Mouse (Mus musculus): Measurements from ENCODE around the gene Mrto4. TPM values are rescaled to one million over a fixed set of nuclear protein-coding genes. Genes with fewer than 3 reads are reported as not detected.

The Mrto4 gene
- polyA plus RNA-seq, 2 experiments = 57.9 to 86.7 TPM

DNA sequence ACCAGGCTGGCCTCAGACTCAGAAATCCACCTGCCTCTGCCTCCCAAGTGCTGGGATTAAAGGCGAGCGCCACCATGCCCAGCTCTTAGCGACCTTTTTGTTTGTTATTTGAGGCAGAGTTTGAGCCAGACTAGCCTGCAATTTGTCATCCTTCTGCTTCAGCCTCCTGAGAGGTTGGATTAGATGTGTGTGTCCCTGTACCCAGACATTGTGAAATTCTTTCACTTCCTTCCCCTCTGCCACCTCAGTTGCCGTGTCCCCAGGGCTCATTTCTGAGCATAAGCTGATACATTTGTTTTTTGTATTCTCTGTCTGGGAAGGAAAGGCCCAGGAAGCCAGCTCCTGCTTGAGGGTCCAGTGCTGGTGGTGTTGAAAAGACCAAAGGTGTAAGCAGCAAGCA lies 11.5 kb downstream of the Mrto4 start:
- H3K4me2 ChIP-seq (ENCODE audit: low read depth) = no peak overlapping the region
- no peak for DNase-seq (ENCODE audit: low read depth in 3 of 3, low spot score in 3 of 3)
- no peak overlapping the region for H3K27ac ChIP-seq
- no peaks in the 10 kb centered on the region for H3K9me3 ChIP-seq (ENCODE audit: control insufficient read depth, low read length)
- WGBS (ENCODE audit: insufficient replicate concordance) = 47% methylated on average over 4 of the region's 4 CpGs
- H3K9ac ChIP-seq (replicated peaks) = no peak overlapping the region
- H3K4me3 ChIP-seq (ENCODE audit: insufficient read depth in 1 of 2, low read depth in 2 of 2, low read length in 2 of 2) = no peak overlapping the region
- ATAC-seq (ENCODE audit: insufficient read depth) = no peak
- no peak for TF ChIP-seq CTCF (IDR thresholded peaks at IDR 0.05; ENCODE audit: low read depth)
- TF ChIP-seq EP300 (IDR thresholded peaks at IDR 0.05; ENCODE audit: low read depth) = no peak
- H3K4me1 ChIP-seq (replicated peaks; ENCODE audit: control insufficient read depth in 2 of 2, insufficient read depth in 2 of 2, low read length in 1 of 2) = peaks cover under 1 to 16% of the 10 kb centered on the region in 2 experiments; a peak in 3 of 4 replicates
- no peaks in the 10 kb centered on the region for H3K27me3 ChIP-seq (ENCODE audit: control insufficient read depth, insufficient read depth, low read length)
- H3K36me3 ChIP-seq (replicated peaks; ENCODE audit: control insufficient read depth, insufficient read depth, low read depth) = 0 out of 2 replicates have a peak, but pooled peaks cover 3% of the 10 kb centered on the region

DNA sequence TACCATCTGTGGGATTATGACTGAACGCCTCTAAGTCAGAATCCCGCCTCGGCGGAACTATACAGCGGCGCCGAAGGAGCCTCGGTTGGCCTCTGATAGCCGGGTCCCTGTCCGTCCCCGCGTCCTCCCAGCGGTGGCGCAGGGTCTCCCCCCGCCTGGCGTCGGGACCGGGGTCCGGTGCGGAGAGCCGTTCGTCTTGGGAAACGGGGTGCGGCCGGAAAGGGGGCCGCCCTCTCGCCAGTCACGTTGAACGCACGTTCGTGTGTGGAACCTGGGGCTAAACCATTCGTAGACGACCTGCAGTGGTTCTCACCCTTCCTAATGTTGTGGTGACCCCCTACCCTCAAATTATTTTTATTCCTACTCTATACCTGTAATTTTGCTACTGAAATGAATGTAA lies 14.2 kb downstream of the Mrto4 start:
- ATAC-seq (ENCODE audit: insufficient read depth) = no peak
- H3K4me2 ChIP-seq (ENCODE audit: low read depth) = peak overlapping the region; percentile 44
- no peak overlapping the region for H3K4me3 ChIP-seq (ENCODE audit: insufficient read depth in 1 of 2, low read depth in 2 of 2, low read length in 2 of 2)
- H3K4me1 ChIP-seq (replicated peaks; ENCODE audit: control insufficient read depth in 2 of 2, insufficient read depth in 2 of 2, low read length in 1 of 2) = peaks cover 20 to 32% of the 10 kb centered on the region in 2 experiments
- TF ChIP-seq EP300 (IDR thresholded peaks at IDR 0.05; ENCODE audit: low read depth) (no peak), CTCF (IDR thresholded peaks at IDR 0.05; ENCODE audit: low read depth) (no peak)
- H3K27me3 ChIP-seq (ENCODE audit: control insufficient read depth, insufficient read depth, low read length) = no peaks in the 10 kb centered on the region
- H3K9ac ChIP-seq (replicated peaks) = no peak overlapping the region
- H3K27ac ChIP-seq = no peak overlapping the region
- WGBS (ENCODE audit: insufficient replicate concordance) = 50% methylated on average over 33 of the region's 33 CpGs
- H3K36me3 ChIP-seq (replicated peaks; ENCODE audit: control insufficient read depth, insufficient read depth, low read depth) = no peaks in the 10 kb centered on the region
- H3K9me3 ChIP-seq (ENCODE audit: control insufficient read depth, low read length) = no peaks in the 10 kb centered on the region
- no peak for DNase-seq (ENCODE audit: low read depth in 3 of 3, low spot score in 3 of 3)

DNA sequence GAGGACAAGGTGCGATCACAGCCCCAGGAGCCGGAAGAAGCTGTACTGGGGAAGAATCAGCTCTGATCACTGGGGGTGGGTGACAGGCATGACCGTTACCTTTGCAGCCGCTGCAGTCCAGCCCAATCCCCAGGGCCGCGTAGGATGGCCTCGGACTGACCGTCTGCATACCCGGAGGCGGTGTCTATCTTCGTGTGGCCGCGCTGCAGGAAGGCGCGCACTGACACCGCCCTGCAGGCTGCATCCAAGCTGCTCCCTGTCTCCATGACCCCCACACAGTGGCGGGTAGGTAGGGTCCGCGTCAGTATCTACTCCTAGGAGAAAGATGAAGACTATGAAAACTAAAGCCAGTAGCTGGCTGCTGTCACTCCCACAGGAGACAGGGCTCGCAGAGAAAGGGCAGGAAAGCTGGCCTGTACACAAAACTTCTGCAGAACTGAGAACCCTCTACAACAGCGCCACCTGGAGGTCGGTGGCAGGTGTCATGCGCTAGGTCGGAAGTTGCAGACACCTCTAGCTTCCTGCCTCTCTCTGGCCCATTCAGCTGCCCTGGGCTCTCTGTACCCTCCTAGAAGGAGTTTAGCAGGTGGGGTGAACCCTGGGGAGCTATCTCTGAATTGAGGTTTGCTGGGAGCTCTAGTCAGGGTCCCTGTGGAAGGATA lies 15.4 kb downstream of the Mrto4 start:
- peak; percentile 85 to 89 (median 85) for DNase-seq (ENCODE audit: low read depth in 3 of 3, low spot score in 3 of 3)
- no peaks in the 10 kb centered on the region for H3K36me3 ChIP-seq (replicated peaks; ENCODE audit: control insufficient read depth, insufficient read depth, low read depth)
- peaks cover 20 to 31% of the 10 kb centered on the region in 2 experiments for H3K4me1 ChIP-seq (replicated peaks; ENCODE audit: control insufficient read depth in 2 of 2, insufficient read depth in 2 of 2, low read length in 1 of 2)
- 15% methylated on average over 24 of the region's 24 CpGs for WGBS (ENCODE audit: insufficient replicate concordance)
- TF ChIP-seq EP300 (IDR thresholded peaks at IDR 0.05; ENCODE audit: low read depth) (no peak), CTCF (IDR thresholded peaks at IDR 0.05; ENCODE audit: low read depth) (peak; percentile 98)
- ATAC-seq (ENCODE audit: insufficient read depth) = peak; percentile 66
- no peaks in the 10 kb centered on the region for H3K27me3 ChIP-seq (ENCODE audit: control insufficient read depth, insufficient read depth, low read length)
- peak overlapping the region; percentile 89 for H3K27ac ChIP-seq
- peak overlapping the region; percentile 76 for H3K9ac ChIP-seq (replicated peaks)
- H3K9me3 ChIP-seq (ENCODE audit: control insufficient read depth, low read length) = no peaks in the 10 kb centered on the region
- H3K4me3 ChIP-seq (ENCODE audit: insufficient read depth in 1 of 2, low read depth in 2 of 2, low read length in 2 of 2) = peak overlapping the region; percentile 64 to 73
- H3K4me2 ChIP-seq (ENCODE audit: low read depth) = peak overlapping the region; percentile 89

DNA sequence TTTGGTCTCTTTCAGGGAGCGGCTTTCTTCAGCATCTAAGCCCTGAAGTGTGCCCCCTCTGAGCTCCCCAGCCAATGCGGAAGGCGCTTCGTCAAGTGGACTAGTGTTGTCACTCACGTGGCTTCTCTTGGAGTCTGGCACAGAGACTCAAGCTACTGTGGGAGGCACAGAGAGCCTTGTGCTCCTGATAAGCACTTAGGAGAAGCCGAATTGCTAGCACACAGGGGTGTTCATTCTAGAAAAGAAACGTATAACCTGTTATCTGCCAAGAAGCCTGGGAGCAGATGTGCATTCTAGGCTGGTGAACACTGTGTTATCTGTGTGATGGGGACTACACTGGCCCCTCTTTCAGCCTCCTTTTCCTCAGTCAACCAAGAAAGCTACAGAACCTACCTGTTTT lies 16.9 kb downstream of the Mrto4 start:
- Histone ChIP-seq H3K4me2 (ENCODE audit: low read depth) (peak overlapping the region; percentile 89), H3K36me3 (replicated peaks; ENCODE audit: control insufficient read depth, insufficient read depth, low read depth) (no peaks in the 10 kb centered on the region), H3K27me3 (ENCODE audit: control insufficient read depth, insufficient read depth, low read length) (no peaks in the 10 kb centered on the region), H3K9ac (replicated peaks) (peak overlapping the region; percentile 76), H3K9me3 (ENCODE audit: control insufficient read depth, low read length) (no peaks in the 10 kb centered on the region), H3K27ac (peak overlapping the region; percentile 89), H3K4me1 (replicated peaks; ENCODE audit: control insufficient read depth in 2 of 2, insufficient read depth in 2 of 2, low read length in 1 of 2) (peaks cover 25 to 40% of the 10 kb centered on the region in 2 experiments), H3K4me3 (ENCODE audit: insufficient read depth in 1 of 2, low read depth in 2 of 2, low read length in 2 of 2) (peak overlapping the region; percentile 3 to 73; a peak in 3 of 4 replicates)
- TF ChIP-seq CTCF (IDR thresholded peaks at IDR 0.05; ENCODE audit: low read depth) (no peak), EP300 (IDR thresholded peaks at IDR 0.05; ENCODE audit: low read depth) (peak; percentile 86)
- peak; percentile 80 to 88 (median 87) for DNase-seq (ENCODE audit: low read depth in 3 of 3, low spot score in 3 of 3)
- WGBS (ENCODE audit: insufficient replicate concordance) = 9% methylated on average over 7 of the region's 7 CpGs
- peak; percentile 86 for ATAC-seq (ENCODE audit: insufficient read depth)

DNA sequence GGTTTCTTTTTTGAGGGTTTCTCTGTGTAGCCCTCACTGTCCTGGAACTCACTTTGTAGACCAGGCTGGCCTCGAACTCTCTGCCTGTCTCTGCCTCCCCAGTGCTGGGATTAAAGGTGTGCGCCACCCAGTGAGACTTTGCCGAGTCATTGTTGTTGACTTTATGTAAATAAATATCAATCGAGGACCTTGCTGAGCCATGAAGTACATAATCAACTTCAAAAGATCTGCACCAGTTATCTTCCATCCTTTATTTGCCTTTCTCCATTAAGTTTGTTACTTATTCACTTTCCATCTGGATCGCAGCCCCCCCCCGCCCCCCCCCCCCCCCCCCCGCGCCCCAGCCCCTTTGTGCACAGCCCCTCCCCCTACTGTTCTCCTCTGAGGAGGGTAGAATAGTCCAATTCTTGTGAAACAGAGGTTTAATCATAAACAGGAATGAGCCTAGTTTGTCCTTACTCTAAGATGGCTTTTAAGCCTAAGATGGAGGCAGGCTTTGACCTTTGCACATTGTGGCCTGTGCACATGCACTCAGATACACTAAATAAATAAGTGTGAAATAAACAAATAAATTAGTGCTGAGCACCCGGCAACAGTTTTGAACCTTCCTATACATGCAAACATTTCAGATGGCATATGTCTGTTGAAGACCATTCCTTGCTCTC lies 17.6 kb downstream of the Mrto4 start:
- TF ChIP-seq CTCF (IDR thresholded peaks at IDR 0.05; ENCODE audit: low read depth) (no peak), EP300 (IDR thresholded peaks at IDR 0.05; ENCODE audit: low read depth) (no peak)
- no peak for DNase-seq (ENCODE audit: low read depth in 3 of 3, low spot score in 3 of 3)
- ATAC-seq (ENCODE audit: insufficient read depth) = no peak
- Histone ChIP-seq H3K27ac (peak overlapping the region; percentile 89), H3K4me2 (ENCODE audit: low read depth) (peak overlapping the region; percentile 89), H3K9ac (replicated peaks) (peak overlapping the region; percentile 76), H3K36me3 (replicated peaks; ENCODE audit: control insufficient read depth, insufficient read depth, low read depth) (no peaks in the 10 kb centered on the region), H3K4me1 (replicated peaks; ENCODE audit: control insufficient read depth in 2 of 2, insufficient read depth in 2 of 2, low read length in 1 of 2) (peaks cover 25 to 40% of the 10 kb centered on the region in 2 experiments), H3K4me3 (ENCODE audit: insufficient read depth in 1 of 2, low read depth in 2 of 2, low read length in 2 of 2) (peak overlapping the region in 1 of 2 experiments; percentile 73; a peak in 2 of 4 replicates), H3K27me3 (ENCODE audit: control insufficient read depth, insufficient read depth, low read length) (no peaks in the 10 kb centered on the region), H3K9me3 (ENCODE audit: control insufficient read depth, low read length) (no peaks in the 10 kb centered on the region)
- 37% methylated on average over 8 of the region's 9 CpGs for WGBS (ENCODE audit: insufficient replicate concordance)

All from liver, embryonic 14.5 days (tissue).